Mouse (Mus musculus) stomach, postnatal 0 days (tissue): ENCODE measurements around the gene Cfap77.

ENCODE experiments used
- CTCF ChIP-seq: IDR thresholded peaks from 2 replicates; pipeline ENCODE4 v1.5.1; 2016; ENCODE audit warnings: antibody characterized with exemption, low read depth, mild to moderate bottlenecking, moderate library complexity
- EP300 ChIP-seq: optimal IDR thresholded peaks from 2 replicates; pipeline ENCODE3; 2016; ENCODE audit warnings: antibody characterized with exemption

DNA sequence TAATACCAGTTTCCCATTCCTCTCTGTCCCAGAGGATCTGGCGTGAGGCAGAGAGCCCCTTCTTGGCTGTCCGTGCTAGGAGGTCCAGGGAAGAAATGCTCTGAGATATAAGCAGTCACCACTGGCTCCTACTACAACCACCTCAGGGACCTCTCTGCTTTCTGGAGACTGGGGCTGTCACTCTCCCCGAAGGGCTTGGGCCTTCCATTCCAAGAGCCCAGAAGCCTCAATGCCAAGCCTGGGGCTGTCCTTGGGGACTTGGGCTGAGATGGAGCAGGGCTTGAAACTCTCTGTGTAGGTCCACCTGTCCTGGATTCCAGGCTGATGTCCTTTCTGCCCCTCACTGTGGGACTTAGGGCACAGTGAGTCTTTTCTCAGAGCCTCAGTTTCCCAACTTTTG lies 144.0 kb downstream of the Cfap77 start:
- TF ChIP-seq EP300, result no peak
- TF ChIP-seq CTCF, result no peak
